Mouse (Mus musculus): ENCODE measurements around the gene Mdp1.

GRCm38 (mm10) chr14:55672741-55673060 lies 12.4 kb upstream of the Mdp1 start:
- no peak for TF ChIP-seq CTCF (IDR thresholded peaks at IDR 0.05; ENCODE audit: low read depth)
- TF ChIP-seq EP300 (IDR thresholded peaks at IDR 0.05; ENCODE audit: low read depth): no peak

All from liver, postnatal 0 days (tissue).